Mouse (Mus musculus): ENCODE measurements around the gene Lrch3.

DNA sequence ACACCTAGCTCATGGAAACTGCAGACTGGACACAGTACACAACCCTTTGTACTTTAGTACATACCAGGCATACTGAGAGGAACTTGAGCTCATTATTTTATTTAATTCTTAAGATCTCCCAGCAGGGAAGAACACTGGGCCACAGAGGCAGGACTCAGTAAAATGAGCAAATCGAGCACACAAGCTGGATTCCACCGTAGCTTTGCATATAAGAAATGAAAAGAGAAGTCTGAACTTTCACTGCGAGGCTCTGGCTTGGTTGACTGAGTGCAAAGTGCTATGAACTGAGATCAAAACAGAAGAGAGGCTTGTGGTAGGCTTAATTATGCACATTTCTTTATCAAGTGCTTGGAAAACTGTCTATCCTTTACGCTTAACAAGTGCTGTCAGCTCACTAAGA, 48.5 kb upstream of the Lrch3 start:
- TF ChIP-seq CTCF (conservative IDR thresholded peaks at IDR 0.05; ENCODE audit: low read length) (no peak), NANOG (IDR thresholded peaks at IDR 0.05; ENCODE audit: borderline replicate concordance, low read length) (no peak)
